Mouse (Mus musculus) heart, embryonic 15.5 days (tissue): ENCODE measurements around the gene Aggf1. TPM values are rescaled to one million over a fixed set of nuclear protein-coding genes. Genes with fewer than 3 reads are reported as not detected.

Source experiments
- ATAC-seq: fragments of 200-750 bp; cut with Nextera tagmentation; replicated peaks from 2 replicates; pipeline ENCODE4 v1.8.0; 2017; ENCODE audit warnings: low read depth, moderate TSS enrichment; ENCODE audit not compliant: insufficient number of reproducible peaks, insufficient read depth, low FRiP score
- H3K27ac ChIP-seq: fragments of 300-500 bp; sonication (generic); 2 replicates; pipeline ENCODE4 v1.5.1; 2015; ENCODE audit warnings: mild to moderate bottlenecking, inconsistent platforms
- H3K27me3 ChIP-seq: fragments of 300-500 bp; sonication (generic); 2 replicates; pipeline ENCODE4 v1.6.1; 2015; ENCODE audit warnings: inconsistent platforms
- H3K36me3 ChIP-seq: fragments of 300-500 bp; sonication (generic); 2 replicates; pipeline ENCODE4 v1.6.1; 2015; ENCODE audit warnings: mild to moderate bottlenecking, inconsistent platforms
- H3K4me1 ChIP-seq: fragments of 300-500 bp; sonication (generic); replicated peaks from 2 replicates; pipeline ENCODE4 v1.6.1; 2015; ENCODE audit warnings: inconsistent platforms
- H3K4me2 ChIP-seq: fragments of 300-500 bp; sonication (generic); 2 replicates; pipeline ENCODE4 v1.6.1; 2015; ENCODE audit warnings: inconsistent platforms, mild to moderate bottlenecking, moderate library complexity
- H3K4me3 ChIP-seq: fragments of 300-500 bp; sonication (generic); 2 replicates; pipeline ENCODE4 v1.5.1; 2015; ENCODE audit warnings: mild to moderate bottlenecking, inconsistent platforms
- H3K9ac ChIP-seq: fragments of 300-500 bp; sonication (generic); 2 replicates; pipeline ENCODE4 v1.6.1; 2015; ENCODE audit warnings: mild to moderate bottlenecking, inconsistent platforms
- H3K9me3 ChIP-seq: fragments of 300-500 bp; sonication (generic); replicated peaks from 2 replicates; pipeline ENCODE4 v1.6.1; 2016; ENCODE audit warnings: inconsistent platforms
- WGBS: fragments of 180-500 bp; shearing (Covaris S2); methylation state at CpG from one replicate; pipeline ENCODE4 v1.1.7; 2015; ENCODE audit warnings: mixed read lengths; 5-methylcytosine and 5-hydroxymethylcytosine counted together
- polyA plus RNA-seq: library from polyadenylated mRNA; unstranded; fragments of >200 nt; fragmentation: Nextera tagmentation; extraction: Ambion mirVana; gene quantifications from 2 replicates; pipeline ENCODE4 v1.2.1, GENCODE M21; 2015

Gene Aggf1
- polyA plus RNA-seq, result 21.3 and 26.7 TPM in 2 replicates

DNA sequence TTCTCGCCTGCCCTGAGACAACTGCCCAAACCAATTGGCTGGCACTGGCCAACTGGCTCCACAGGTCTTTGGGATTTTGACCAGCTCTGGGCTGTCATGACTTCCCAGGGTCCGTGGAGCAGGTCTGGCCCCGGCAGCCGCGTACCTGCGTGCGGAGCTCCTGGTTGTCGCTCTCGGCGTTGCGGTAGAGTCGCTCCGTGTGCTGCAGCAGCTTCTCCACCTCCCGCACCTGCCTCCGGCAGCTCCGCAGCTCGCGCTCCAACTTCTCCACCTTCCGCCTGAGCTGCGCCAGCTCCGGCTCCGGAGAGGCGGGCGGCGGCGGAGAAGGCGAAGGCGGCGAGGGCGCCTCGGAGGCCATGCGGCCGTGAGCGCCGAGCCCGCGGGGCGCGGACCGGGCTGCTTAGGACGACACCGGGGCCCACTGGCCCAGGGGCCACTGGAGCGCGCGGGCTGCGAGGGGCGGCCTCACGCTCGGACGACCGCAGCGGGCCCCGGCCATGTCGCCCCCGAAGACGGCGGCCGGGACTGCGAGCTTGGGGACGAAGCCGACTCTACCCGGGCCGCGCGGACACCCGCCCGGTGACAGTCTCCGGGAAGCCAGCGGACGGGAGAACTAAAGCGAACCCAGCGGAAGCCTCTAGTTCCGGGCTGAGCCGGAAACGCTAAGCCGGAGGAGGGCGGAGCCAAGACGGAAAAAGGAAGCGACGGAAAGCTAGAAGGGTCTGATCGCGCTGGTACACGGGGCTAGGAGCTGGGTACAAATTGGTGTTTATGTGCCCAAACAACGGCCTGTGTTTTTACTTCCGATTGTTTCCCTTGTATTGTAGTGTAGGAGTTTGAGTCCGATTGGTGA, at the start of gene Aggf1:
Gene Aggf1, minus strand, starts transcription at position 652 of the 853 bp plus-strand sequence.
- Histone ChIP-seq H3K9me3 (no peaks in the 10 kb centered on the region), H3K36me3 (peaks cover 12% of the 10 kb centered on the region), H3K4me1 (peaks cover 24% of the 10 kb centered on the region), H3K27me3 (no peaks in the 10 kb centered on the region), H3K9ac (peak within 1 kb of the TSS; percentile 93), H3K4me3 (peak within 1 kb of the TSS; percentile 82), H3K4me2 (peak within 1 kb of the TSS; percentile 81), H3K27ac (peak within 1 kb of the TSS; percentile 82)
- ATAC-seq, result peak; percentile 96
- under 1% methylated on average over 86 of the region's 86 CpGs for WGBS

- H3K36me3 ChIP-seq, result no peaks in the 10 kb centered on the region
- no peak overlapping the region for H3K4me3 ChIP-seq
- no peak overlapping the region for H3K4me2 ChIP-seq
- no peak overlapping the region for H3K27ac ChIP-seq
- no peak for ATAC-seq
- no peaks in the 10 kb centered on the region for H3K9me3 ChIP-seq
- H3K9ac ChIP-seq, result no peak overlapping the region
- H3K4me1 ChIP-seq, result no peaks in the 10 kb centered on the region
- no peaks in the 10 kb centered on the region for H3K27me3 ChIP-seq
- WGBS, result 65% methylated on average over 7 of the region's 7 CpGs
Observed at GRCm38 (mm10) chr13:95424932-95425331, 49.8 kb upstream of the Aggf1 start.

DNA sequence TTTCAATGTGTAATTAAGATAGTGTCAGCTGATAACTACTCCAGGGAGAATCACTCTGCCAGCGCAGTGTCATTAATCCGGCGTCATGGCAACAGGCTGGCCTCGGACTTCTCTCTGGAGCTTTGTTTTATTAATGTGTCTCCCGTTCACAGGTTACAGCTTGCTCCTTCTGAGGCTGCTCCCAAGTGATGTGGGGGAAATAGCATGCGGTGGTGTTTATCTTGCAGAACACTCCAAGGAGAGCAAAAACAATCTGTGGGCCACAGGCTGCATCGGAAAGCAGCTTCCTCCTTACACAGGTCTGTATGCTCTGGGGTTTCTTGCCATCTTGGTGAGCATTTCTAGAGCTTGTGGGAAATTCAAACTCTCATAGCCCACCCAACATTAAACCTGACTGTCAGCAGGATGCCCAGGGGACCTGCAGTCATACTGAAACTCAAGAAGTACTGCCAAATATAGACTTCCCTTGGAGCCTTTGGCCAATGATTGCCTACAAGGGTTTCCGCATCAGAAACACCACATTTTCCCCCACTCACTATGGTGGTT, 44.1 kb upstream of the Aggf1 start:
- Histone ChIP-seq H3K36me3 (no peaks in the 10 kb centered on the region), H3K27ac (no peak overlapping the region), H3K9ac (no peak overlapping the region), H3K4me2 (no peak overlapping the region), H3K27me3 (peaks cover 11% of the 10 kb centered on the region), H3K4me1 (no peaks in the 10 kb centered on the region), H3K9me3 (no peaks in the 10 kb centered on the region), H3K4me3 (no peak overlapping the region)
- 34% methylated on average over 8 of the region's 8 CpGs for WGBS
- no peak for ATAC-seq

GRCm38 (mm10) chr13:95418575-95419203, 43.5 kb upstream of the Aggf1 start:
- 54% methylated on average over 6 of the region's 6 CpGs for WGBS

GRCm38 (mm10) chr13:95412257-95412656, 37.1 kb upstream of the Aggf1 start:
- H3K27ac ChIP-seq, result no peak overlapping the region
- H3K36me3 ChIP-seq, result no peaks in the 10 kb centered on the region
- peaks cover 4% of the 10 kb centered on the region; the same call in 1 of the 2 replicates for H3K27me3 ChIP-seq
- ATAC-seq, result no peak
- no peak overlapping the region for H3K4me3 ChIP-seq
- 5% methylated on average over 2 of the region's 2 CpGs for WGBS
- no peaks in the 10 kb centered on the region for H3K4me1 ChIP-seq
- no peaks in the 10 kb centered on the region for H3K9me3 ChIP-seq
- no peak overlapping the region for H3K9ac ChIP-seq
- H3K4me2 ChIP-seq, result no peak overlapping the region

More at GRCm38 (mm10) chr13:95418575-95419203, 43.5 kb upstream of the Aggf1 start:
- no peaks in the 10 kb centered on the region for H3K9me3 ChIP-seq
- H3K4me1 ChIP-seq, result no peaks in the 10 kb centered on the region
- no peak overlapping the region for H3K4me2 ChIP-seq
- H3K36me3 ChIP-seq, result no peaks in the 10 kb centered on the region
- ATAC-seq, result no peak
- H3K27ac ChIP-seq, result no peak overlapping the region
- H3K9ac ChIP-seq, result no peak overlapping the region
- peaks cover 11% of the 10 kb centered on the region for H3K27me3 ChIP-seq
- no peak overlapping the region for H3K4me3 ChIP-seq

- H3K9me3 ChIP-seq, result peaks cover 14% of the 10 kb centered on the region; the same call in 1 of the 2 replicates
- H3K36me3 ChIP-seq, result no peaks in the 10 kb centered on the region
- no peak overlapping the region for H3K9ac ChIP-seq
- H3K27me3 ChIP-seq, result no peaks in the 10 kb centered on the region
- ATAC-seq, result no peak
- no peaks in the 10 kb centered on the region for H3K4me1 ChIP-seq
- H3K4me3 ChIP-seq, result no peak overlapping the region
- H3K27ac ChIP-seq, result no peak overlapping the region
- no peak overlapping the region for H3K4me2 ChIP-seq
- WGBS, result 78% methylated on average over 7 of the region's 7 CpGs
Observed at GRCm38 (mm10) chr13:95393242-95393641, 18.1 kb upstream of the Aggf1 start.

GRCm38 (mm10) chr13:95389866-95390865, 15.0 kb upstream of the Aggf1 start:
- H3K27ac ChIP-seq, result no peak overlapping the region
- H3K4me3 ChIP-seq, result no peak overlapping the region
- 30% methylated on average over 24 of the region's 24 CpGs for WGBS
- no peaks in the 10 kb centered on the region for H3K4me1 ChIP-seq
- H3K27me3 ChIP-seq, result no peaks in the 10 kb centered on the region
- H3K9me3 ChIP-seq, result 0 out of 2 replicates have a peak, but pooled peaks cover 1% of the 10 kb centered on the region
- peak overlapping the region; percentile 15; the same call in 1 of the 2 replicates for H3K4me2 ChIP-seq
- ATAC-seq, result no peak; the same call in 1 of the 2 replicates
- no peaks in the 10 kb centered on the region for H3K36me3 ChIP-seq
- H3K9ac ChIP-seq, result no peak overlapping the region

- no peak overlapping the region for H3K27ac ChIP-seq
- H3K9ac ChIP-seq, result no peak overlapping the region
- 80% methylated on average over 5 of the region's 5 CpGs for WGBS
- no peaks in the 10 kb centered on the region for H3K9me3 ChIP-seq
- H3K4me1 ChIP-seq, result no peaks in the 10 kb centered on the region
- H3K27me3 ChIP-seq, result no peaks in the 10 kb centered on the region
- ATAC-seq, result no peak
- H3K4me2 ChIP-seq, result no peak overlapping the region
- H3K4me3 ChIP-seq, result no peak overlapping the region
- no peaks in the 10 kb centered on the region for H3K36me3 ChIP-seq
Observed at GRCm38 (mm10) chr13:95388226-95388625, 13.1 kb upstream of the Aggf1 start.

DNA sequence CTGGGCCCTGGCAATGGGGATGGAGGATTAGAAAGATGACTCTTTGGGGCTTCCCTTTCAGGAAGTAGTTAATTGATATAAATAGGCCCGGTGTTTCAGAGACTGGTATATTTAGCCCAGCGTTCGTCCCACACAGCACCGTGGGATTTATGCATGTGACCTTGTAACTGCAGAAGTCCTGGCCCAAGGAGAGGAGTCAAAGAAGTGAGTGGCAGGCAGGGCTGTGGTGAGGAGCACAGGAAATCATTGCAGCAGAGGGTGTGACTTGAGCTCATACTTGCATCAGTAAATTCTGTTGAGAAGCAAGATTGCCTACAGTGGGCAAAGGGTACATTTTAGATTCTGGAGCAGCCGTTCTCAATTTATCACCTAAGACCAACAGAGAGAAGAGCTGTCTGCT, 7.3 kb upstream of the Aggf1 start:
- no peak overlapping the region for H3K4me3 ChIP-seq
- H3K4me1 ChIP-seq, result peaks cover 9% of the 10 kb centered on the region
- WGBS, result 36% methylated on average over 5 of the region's 5 CpGs
- H3K36me3 ChIP-seq, result no peaks in the 10 kb centered on the region
- no peak for ATAC-seq
- H3K4me2 ChIP-seq, result no peak overlapping the region
- no peaks in the 10 kb centered on the region for H3K27me3 ChIP-seq
- no peak overlapping the region for H3K9ac ChIP-seq
- H3K27ac ChIP-seq, result no peak overlapping the region
- H3K9me3 ChIP-seq, result no peaks in the 10 kb centered on the region

- 58% methylated on average over 3 of the region's 3 CpGs for WGBS
- H3K9me3 ChIP-seq, result no peaks in the 10 kb centered on the region
- no peak overlapping the region for H3K4me2 ChIP-seq
- no peak overlapping the region for H3K4me3 ChIP-seq
- H3K4me1 ChIP-seq, result peaks cover 17% of the 10 kb centered on the region
- ATAC-seq, result no peak
- no peak overlapping the region for H3K9ac ChIP-seq
- H3K36me3 ChIP-seq, result no peaks in the 10 kb centered on the region
- H3K27me3 ChIP-seq, result no peaks in the 10 kb centered on the region
- H3K27ac ChIP-seq, result no peak overlapping the region
Observed at GRCm38 (mm10) chr13:95378696-95379095, 3.5 kb upstream of the Aggf1 start.
